Mouse (Mus musculus) kidney, postnatal 25 days (tissue): ENCODE measurements at regions not wholly inside any gene's neighbourhood (a gene's known extent, or its start where the extent isn't known, plus 50 kb on each side); places are given as distances from the start of the nearest gene placed in this dataset.

ENCODE experiments used
- DNase-seq, 2 experiments: peaks; one replicate each; pipeline ENCODE4 v3.0.0; 2021; ENCODE audit warnings: mixed read lengths in 2 of 2

GRCm38 (mm10) chr12:112299089-112299488 lies 153.1 kb downstream of the Kif26a start:
- no peak for DNase-seq

DNA sequence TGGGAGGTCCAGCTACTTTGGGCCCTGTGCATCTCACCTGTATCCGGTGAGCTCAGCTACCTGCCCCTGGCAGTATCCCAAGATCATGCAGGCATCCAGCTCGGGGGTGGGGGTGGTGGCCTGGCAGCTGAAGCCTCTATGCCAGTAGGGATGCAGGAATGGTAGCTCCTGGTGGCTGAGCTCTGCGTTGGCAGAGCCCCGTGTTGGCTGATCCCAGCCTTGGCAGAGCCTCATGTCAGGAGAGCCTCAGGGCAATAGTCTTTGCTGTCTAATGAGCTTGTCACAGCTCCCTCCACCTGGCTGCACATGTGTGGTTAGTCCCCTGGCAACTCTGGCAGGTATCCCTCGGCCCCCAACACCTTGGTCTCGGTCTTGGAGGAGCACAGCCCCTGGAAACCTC lies 153.6 kb downstream of the Kif26a start:
- no peak for DNase-seq

DNA sequence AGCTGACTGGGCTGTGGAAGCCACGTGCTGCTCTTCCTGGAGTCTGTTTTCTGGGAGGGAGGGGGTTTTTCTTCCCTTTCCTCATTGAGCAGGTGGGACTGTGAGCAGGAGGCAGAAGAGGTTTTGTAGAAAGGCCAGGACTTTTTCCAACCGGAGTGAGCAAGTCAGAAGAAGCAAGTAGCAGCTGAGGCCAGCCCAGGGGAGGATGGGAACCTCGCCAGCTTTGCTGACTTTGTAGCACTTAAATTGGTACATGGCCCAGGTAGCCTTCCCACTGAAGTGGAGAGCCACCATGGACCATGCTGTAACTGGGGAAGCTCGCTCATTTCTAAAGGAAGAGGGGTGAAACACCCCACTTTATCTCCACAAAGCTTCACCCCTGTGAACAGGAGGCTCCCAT lies 154.1 kb downstream of the Kif26a start:
- DNase-seq: peak; percentile 69 to 75

- DNase-seq: no peak
These were observed 155.4 kb downstream of the Kif26a start for GRCm38 (mm10) chr12:112301411-112301891.

GRCm38 (mm10) chr12:112301929-112302328 lies 155.9 kb downstream of the Kif26a start:
- DNase-seq: no peak

- DNase-seq: no peak
These were observed 160.2 kb downstream of the Kif26a start for GRCm38 (mm10) chr12:112306208-112306607.

DNA sequence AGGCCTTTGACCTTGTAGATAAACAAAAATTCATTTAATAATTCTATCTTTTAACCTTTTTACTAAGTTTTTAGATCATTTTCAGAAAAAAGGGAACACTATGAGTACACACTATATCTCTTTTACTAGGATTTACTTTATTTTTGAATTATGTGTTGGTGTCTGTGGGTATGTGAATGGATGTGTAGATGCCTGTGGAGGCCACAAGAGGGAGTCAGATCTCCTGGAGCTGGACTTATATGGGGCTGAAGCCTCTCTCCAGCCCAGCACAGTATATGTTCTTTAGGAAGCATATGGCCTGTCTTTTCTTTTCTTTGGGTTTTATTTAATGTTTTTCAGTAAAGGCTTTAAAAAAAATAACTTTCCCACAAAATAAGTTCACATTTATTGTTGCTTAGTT lies 162.0 kb downstream of the Kif26a start:
- no peak for DNase-seq

DNA sequence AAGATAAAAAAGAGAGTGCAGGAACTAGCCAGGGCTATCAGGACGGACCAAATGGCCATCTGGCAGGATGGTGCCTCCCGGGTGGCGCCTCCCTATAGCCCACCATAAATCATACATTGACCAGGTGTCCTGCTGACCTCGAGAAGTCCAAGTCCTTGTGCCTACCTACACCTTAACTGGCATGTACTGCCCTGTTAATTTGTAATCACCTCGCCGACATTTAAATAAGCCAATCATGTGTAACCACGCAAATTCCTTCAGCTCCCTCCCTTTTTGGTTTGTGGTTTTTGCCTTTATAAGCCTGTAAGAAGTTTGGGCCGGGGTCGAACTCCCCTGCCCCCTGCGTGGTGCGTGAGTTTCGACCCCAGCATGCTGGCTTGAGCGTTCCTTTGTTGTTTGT lies 163.1 kb downstream of the Kif26a start:
- DNase-seq: peak; percentile 24 to 45

GRCm38 (mm10) chr12:112309781-112310180 lies 163.8 kb downstream of the Kif26a start:
- peak; percentile 65 to 78 for DNase-seq

DNA sequence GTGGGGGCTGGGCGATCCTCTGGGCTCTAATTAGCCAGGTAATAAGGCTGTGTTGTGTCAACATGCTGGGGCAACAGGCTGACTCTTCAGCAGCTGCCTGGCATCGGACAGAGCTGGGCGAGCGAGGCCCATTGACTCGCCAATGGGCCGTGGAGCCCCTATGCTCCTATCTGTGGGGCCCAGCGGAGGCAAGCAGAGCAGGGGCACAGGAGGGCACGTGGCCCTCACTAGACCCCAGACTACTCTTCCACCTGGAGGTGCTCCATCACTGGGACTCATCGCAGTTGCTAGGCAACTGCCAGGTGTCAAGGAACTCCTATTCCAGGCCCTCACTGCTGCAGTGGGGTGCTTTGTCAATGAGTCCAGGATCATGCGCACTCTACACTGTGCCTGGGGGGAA lies 164.7 kb downstream of the Kif26a start:
- DNase-seq: no peak

DNA sequence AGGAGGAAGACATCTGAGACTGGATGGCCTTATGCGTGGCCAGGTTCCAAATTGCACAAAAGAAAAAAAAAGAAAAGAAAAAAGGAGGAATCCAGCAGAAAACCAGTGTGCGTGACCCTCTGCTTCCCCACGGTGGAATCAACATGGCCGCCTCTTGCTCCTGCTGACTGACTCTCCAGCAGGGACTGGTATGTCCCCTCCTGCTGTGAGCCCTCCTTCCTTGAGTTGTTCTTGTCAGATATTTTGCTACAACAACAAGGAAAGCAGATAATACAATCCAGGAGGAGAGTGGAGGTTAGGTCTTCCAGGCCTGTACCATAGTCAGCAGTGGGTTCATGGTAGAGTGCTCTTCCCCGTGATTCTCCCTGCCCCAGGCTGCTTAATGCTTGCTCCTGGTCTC lies 168.8 kb downstream of the Kif26a start:
- DNase-seq: no peak

- peak; percentile 86 to 93 for DNase-seq
These were observed 171.2 kb downstream of the Kif26a start for GRCm38 (mm10) chr12:112317191-112317590.

DNA sequence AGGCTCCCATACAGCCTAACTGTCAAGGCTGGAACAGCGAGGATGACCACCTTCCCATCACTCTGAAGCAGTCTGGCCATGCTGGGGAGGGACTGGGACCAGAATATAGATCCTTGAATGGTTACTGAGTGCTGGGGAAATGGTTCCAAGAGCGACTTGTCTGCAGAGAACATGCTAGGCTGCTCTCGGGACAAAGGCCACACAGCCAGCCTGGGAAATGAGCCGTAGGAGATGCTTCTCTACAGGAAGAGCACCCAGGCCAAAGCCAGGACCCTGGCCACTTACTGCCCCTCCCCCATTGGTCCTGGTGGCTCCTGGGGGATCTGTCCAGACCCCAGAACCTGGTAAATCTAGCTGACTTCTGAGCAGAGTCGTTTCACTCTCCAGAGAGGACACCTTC lies 170.8 kb upstream of the A530016L24Rik start:
- peak; percentile 45 to 71 for DNase-seq

DNA sequence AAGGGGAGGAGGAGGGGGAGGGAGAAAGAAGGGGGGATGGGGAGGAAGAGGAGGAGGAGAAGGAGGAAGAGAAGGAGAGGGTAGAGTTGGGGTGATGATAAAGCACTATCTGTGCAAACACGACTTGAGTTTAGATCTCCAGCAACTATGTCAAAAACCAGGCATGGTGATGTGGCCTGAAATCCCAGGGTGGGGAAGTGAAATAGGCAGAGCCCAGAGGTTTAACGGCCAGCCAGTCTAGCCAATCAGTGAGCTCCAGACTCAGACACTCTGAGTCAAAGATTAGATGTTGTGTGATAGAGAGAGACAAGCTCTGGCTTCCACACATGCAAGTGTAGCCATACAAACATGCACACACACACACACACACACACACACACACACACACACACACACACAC lies 167.1 kb upstream of the A530016L24Rik start:
- DNase-seq: no peak

DNA sequence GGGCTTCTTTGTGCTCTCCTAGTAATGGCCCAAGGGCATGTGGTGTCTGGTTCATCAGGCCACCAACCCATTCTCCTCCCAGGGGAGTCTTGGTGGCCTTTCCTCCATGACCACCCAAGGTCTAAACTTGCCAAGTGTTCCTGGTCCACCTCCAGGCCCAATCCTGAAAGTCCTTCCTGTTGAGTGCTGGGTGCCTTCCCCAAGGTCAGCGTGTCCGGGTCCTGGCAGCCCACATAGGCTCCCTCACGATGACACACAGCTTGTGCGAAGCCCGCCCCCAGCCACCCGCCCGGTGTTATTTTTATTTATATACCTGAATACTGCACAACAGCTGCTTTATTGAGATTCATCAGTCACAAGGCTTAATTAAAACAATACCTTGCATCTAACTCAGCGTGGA lies 161.8 kb upstream of the A530016L24Rik start:
- no peak for DNase-seq

- peak; percentile 27 to 61 for DNase-seq
These were observed 160.3 kb upstream of the A530016L24Rik start for GRCm38 (mm10) chr12:112328809-112329575.

DNA sequence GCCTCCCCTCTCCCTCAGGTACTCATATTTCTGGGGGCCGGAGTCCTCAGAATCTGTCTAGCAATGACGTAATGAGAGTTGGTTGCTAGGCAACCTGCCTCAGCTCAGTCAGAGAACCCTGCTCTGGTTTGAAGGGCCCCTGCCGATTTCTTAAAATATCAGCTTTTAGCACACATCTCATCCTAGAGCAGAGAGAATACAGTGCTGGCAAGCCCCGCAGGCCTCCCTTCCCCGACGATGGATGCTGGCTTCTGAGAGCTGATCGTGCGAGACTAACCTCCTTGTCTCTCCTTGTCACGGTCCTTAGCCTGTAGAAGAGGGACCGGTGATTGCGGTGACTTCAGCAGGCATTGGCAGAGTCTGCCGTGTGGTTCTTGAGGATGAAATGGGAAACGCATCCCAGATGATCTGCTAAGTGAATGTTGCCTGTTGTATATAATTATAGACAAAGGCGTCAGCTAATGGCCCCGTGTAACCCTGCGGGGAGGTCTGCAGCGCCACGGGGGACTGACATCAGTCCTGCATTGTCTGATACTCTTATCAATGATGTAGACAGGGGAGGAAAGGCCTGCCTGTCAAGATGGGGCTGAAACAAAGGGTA lies 159.4 kb upstream of the A530016L24Rik start:
- no peak for DNase-seq

GRCm38 (mm10) chr12:112330557-112330956 lies 158.7 kb upstream of the A530016L24Rik start:
- no peak for DNase-seq

DNA sequence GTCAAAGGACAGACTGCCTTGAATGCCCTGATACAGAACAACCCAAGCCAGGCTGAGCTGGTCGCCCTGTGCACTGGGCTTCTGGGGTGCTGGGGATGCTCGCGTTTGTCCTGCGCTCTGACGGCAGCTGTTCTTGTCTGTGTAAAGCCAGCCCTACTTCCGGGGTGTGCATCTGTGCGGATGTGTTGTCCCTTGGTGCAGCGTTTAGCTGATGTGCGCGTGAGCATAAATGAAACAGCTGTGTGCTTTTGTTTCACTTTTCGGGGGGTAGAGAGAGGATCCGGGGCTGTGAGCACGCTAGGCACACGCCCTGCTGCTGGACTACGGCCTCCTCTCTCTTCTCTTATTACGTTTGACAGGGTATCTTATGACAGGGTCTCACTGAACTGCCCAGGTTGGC lies 158.2 kb upstream of the A530016L24Rik start:
- no peak for DNase-seq

DNA sequence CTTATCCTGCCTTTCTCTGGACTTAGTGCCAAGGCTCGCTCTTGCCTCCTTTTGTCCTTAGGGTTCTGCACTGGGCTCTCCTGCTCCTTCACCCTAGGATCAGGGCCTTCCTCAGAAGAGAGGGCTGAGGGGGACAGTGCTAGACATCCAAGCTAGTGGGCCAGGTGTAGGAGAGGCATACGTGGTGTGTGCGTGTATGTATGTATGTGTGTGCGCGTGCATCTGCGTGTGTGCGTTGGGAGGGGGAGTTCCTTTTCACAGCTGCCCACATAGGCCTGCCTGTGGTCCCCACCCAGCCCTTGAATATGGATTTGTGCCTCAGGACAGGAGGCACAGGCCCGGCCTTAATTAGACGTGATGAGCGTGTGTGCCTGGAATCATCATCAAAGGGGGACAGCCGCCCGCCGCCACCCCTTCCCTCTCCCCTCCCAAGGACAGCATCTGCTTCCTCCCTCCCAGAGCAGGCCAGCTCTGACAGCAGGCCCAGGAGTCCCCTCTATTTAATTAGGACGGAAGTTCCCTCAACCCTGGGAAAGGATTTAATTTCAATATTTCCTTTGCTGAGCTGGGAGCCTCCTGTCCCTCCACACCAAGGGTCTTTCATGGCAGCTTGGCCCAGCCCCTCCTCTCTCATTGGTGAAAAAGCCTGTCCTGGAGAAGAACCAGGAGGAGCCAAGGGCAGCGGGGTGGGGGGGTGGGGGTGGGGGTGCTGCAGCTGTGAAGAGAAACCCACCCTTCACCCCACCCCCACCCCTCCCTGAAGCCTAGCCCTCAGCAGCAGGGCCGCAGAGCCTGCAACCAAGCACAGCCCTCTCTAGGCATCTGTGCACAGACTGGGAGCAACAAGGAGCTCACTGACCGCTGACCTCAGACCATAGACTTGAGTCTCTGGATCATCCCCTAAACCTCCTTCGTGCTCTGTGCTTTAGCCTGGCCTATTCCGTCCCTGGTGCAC lies 155.8 kb upstream of the A530016L24Rik start:
- peak in 1 of 2 experiments; percentile 47 for DNase-seq

- DNase-seq: peak; percentile 72 to 87
These were observed 155.0 kb upstream of the A530016L24Rik start for GRCm38 (mm10) chr12:112334106-112334855.

DNA sequence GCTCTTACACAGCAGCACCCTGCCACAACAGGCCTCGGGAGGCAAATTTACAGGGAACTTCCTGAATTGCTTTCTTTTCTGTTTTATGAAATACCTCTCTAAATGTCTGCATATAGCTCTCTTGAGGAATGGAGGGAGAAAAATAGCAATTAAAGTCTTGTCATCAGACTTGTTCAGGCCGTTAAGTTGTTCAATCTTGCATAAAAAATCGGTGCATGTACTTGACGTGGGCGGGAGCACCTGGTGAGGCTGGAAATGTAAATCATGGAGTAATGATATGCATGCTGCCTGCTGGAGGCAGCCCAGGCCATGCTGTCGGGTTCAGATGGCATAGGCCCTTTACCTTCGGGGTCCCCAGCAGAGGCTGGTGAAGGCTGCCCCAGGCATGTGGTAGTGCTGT lies 153.6 kb upstream of the A530016L24Rik start:
- DNase-seq: peak in 1 of 2 experiments; percentile 32
